Mouse (Mus musculus): ENCODE results near the gene Pskh1.

Pskh1 gene

DNA sequence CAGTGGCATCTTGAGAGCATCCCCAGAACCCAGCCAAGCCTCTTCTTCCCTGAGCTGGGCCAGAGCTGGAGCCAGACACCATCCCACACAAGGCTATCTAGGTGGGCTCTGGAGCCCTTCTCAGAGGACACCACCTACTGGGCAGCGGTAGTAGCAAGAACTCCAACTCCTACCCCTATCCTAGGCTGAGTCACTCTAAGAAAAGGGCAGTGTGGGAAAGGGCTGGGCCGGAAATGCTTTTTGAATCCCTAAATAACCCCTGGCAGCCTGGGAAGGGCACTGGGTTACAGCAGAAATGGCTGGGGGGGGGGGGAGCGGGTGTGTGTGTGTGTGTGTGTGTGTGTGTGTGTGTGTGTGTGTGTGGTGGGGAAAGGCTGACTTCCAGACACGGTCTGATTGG is 57.6 kb downstream of the Pskh1 start:
- DNase-seq (ENCODE audit: low read depth, low spot score) = no peak

DNA sequence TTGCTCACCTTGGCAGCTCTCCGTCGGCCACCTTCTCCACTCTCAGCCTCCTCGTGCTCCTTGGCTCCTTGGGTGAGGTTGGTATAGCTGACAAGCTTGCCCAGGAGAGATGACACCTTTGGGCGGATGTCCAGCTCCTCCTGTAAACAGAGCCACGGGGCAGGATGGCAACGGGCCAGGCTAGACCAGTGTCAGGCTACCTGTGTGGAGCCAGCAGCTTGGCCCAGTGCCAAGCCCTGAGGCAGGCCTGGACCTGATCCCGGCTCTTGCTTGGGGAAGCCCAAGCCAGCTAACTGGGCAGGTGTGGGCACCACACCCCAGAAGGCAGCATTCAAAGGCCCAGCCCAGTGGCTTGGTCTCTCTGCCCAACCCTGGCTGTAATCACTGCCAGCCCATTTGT is 59.1 kb downstream of the Pskh1 start:
- DNase-seq (ENCODE audit: low read depth, low spot score) = no peak

DNA sequence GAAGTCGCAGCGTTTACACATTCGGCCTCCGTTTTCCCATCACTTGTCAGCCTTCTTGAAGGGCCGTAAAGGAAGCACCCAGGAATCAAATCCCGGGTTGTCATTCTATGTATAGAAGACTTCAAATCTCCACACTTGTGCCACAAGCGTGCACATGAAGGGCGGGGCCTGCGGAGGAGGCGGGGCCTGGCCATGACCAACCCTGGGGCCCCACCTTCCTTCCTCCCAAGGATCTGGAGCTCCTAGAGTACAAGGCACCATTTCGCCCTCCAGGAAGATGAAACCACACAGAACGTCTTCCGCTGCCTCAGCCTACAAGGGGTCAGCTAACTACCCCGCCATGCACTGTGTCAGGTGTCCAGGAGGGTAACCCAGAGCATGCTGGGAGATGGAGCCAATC is 60.9 kb downstream of the Pskh1 start:
- no peak for DNase-seq (ENCODE audit: low read depth, low spot score)

DNA sequence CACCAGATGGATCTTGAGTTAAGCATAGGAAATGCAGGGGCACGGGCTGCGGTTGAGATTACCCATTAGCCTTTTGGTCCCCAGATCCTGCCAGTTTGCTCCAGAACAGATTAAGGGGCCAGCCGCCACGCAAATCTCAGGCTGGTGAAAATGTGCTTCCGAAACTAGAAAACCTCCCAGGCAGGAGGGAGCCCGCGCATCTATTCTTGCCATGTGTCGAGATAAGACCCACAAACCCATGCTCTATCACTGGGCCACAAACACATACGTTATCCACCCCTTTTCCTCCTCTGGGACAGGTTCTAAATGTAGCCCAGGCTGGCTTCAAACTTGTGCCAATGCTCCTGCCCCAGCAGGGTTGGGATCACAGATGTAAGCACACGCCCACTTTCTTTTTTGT is 61.3 kb downstream of the Pskh1 start:
- no peak for DNase-seq (ENCODE audit: low read depth, low spot score)

DNA sequence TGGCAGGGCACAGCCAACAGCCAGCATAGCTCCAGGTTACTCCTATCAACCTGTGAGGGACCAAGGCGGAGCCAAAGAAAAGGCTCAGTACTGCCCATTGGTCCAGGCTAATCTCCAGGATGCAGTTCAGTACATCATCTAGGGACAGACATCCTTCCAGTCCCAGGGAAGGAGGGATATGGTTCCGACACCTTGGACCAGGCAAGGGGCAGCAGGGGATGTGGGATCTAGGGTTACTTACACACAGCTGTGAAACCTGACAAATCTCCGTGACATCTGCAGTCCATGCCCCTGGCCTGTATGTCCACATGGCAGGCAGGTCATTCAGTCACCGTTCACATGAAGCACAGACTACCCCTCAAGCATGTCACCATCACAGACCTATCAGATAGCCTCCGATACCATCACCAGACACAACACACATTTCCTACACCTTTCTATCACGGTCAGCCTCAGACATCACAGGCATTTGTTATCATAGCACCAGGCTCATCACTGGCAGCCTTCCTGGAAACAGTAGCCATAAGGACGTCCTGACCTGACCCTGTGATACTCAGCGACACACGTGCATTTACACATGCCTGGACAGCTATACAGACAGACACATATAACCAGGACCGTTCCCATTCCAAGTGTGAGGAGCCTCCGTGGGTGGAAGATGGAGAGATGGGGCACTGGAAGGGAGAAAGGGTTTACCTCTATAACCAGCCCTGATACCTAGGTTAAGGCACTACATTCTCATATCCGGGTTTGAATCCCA is 64.4 kb downstream of the Pskh1 start:
- DNase-seq (ENCODE audit: low read depth, low spot score) = no peak

- DNase-seq (ENCODE audit: low read depth, low spot score) = peak; percentile 64
These were observed 65.1 kb downstream of the Pskh1 start for GRCm38 (mm10) chr8:105965266-105965904.

- peak; percentile 81 for DNase-seq (ENCODE audit: low read depth, low spot score)
These were observed 65.7 kb downstream of the Pskh1 start, which contains the start of gene Slc12a4 for GRCm38 (mm10) chr8:105965905-105966341. Gene Slc12a4 (minus strand): TSS chr8:105966097.

GRCm38 (mm10) chr8:105966692-105967311 is 66.6 kb downstream of the Pskh1 start:
- peak; percentile 36 for DNase-seq (ENCODE audit: low read depth, low spot score)

DNA sequence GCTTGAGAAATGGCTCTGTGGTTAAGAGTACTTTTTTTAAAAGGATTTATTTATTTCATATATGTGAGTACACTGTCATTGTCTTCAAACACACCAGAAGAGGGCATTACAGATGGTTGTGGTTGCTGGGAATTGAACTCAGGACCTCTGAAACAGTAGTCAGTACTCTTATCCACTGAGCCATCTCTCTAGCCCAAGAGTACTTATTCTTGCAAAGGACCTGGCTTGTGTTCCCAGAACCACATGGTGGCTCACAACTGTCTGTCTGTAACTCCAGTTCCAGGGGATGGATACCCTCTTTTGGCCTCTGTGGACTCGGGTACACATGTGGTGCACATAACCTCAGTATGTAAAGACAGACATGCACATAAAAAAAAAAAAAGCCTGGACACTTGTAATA is 69.1 kb downstream of the Pskh1 start:
- DNase-seq (ENCODE audit: low read depth, low spot score) = no peak

DNA sequence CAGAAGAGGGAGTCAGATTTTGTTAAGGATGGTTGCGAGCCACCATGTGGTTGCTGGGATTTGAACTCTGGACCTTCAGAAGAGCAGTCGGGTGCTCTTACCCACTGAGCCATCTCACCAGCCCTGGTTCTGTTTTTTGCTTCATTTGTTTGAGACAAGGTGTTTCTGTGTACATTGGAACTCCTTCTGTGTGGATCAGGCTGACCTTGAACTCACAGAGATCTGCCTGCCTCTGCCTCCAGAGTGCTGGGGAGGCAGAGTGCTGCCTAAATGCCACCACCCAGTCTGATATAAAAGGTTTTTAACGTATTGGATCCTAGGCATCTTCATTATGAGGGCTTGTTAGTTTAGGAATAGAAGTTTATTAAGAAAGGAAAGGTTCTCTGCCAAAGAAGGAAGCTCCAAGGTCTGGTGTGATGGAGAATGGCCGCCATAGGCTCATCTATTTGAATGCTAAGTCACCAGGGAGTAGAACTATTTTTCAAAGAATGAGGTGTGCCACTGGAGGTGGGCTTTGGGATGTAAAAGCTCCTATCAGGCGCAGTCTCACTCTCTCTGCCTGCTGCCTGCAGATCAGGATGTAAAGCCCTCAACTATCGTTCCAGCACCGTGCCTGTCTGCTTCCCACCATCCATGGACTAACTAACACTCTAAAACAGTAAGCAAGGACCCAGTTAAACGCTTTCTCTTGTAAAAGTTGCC is 70.9 kb downstream of the Pskh1 start:
- no peak for DNase-seq (ENCODE audit: low read depth, low spot score)

GRCm38 (mm10) chr8:105975363-105975762 is 75.1 kb downstream of the Pskh1 start:
- no peak for DNase-seq (ENCODE audit: low read depth, low spot score)

- DNase-seq (ENCODE audit: low read depth, low spot score) = no peak
These were observed 79.1 kb downstream of the Pskh1 start, which contains the start of gene Dpep3 for GRCm38 (mm10) chr8:105979325-105979724. Gene Dpep3 (minus strand): TSS chr8:105979429.

GRCm38 (mm10) chr8:105981146-105981545 is 80.9 kb downstream of the Pskh1 start:
- DNase-seq (ENCODE audit: low read depth, low spot score) = no peak

Measured in CD4-positive, CD25-positive, alpha-beta regulatory T cell, adult 2 months (primary cell).